Mouse (Mus musculus): ENCODE data around the gene Rhbdf1. TPM values are rescaled to one million over a fixed set of nuclear protein-coding genes. Genes with fewer than 3 reads are reported as not detected.
A peak's percentile ranks its signal among the peaks of the same experiment; 100 is the strongest.

Rhbdf1 gene
- total RNA-seq, 1 experiment from 2014 or later, result 3.6 TPM

DNA sequence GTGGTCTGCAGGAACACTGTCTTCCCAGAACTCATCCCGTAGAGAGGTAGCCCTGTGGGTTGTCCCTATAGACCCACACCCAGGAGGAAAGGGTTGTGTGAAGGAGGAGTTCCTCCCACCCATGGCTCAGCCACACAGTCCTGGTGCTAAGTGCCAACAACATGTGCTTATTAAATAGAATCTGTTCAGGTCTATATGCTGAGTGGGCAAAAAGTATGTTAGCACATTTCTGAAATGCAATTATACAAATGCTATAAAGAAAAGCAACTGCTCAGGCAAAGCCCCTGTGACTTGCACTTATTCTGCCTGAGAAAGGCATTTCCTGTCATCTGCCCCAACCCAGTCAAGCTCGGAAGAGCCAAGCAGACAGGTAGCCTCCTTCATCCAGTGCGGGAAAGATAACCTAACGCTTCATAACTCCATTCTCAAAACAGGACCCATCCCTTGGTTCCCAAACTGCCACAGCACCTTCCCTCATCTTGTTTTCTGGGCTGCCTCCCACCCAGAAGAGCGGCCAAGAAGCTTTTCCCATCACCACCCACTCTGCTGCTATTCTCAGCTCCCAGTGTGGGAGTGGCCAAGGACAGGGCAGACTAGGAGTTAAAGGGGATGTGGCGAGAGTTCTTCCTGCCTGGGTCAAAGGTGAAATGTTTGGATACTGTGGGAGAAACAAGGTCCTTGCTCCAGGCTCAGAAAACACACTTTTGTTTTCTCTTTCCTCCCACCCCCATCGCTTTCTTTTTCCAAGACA lies 21.3 kb upstream of the Rhbdf1 start:
- no peak for ATAC-seq (ENCODE audit: extremely low read depth, insufficient number of reproducible peaks, low FRiP score, poor library complexity, severe bottlenecking)

DNA sequence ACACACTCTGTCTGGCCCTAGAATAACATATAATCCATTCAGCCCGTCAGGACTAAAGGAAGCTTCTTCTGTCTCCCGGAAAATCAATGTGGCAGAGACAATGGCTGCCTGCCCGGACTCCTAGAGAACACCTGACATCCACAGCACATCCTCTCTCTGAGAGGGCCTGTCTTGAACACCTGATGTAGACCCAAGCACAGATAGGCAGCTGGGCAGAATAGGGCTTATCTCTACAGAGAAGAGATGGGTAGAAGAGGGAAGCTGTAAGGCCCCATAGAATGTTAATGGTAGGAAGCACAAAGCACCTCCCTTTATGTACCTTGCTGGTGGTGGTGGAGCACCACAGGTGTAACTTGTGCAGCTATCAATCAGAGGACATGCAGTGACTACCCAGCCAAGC lies 20.1 kb upstream of the Rhbdf1 start:
- no peak for ATAC-seq (ENCODE audit: extremely low read depth, insufficient number of reproducible peaks, low FRiP score, poor library complexity, severe bottlenecking)

DNA sequence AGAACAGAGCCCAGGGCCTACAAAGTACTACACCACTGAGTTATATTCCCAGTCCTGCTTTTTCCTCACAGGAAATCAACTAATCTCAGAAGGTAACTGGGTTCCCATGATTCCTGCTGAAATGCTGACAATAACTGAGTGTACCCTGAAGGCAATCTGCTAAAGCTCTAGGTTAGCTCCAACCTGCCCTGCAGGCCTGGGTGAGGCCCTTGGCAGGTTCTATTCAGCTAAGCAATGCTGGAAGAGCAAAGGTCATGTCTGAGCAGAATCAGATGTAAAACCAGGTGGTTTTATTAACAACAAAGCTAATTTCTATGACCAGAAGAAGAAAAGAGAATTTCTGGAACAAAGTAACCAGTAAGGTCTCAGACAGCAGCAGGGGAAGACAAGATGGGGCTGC lies 19.3 kb upstream of the Rhbdf1 start:
- no peak for ATAC-seq (ENCODE audit: extremely low read depth, insufficient number of reproducible peaks, low FRiP score, poor library complexity, severe bottlenecking)

DNA sequence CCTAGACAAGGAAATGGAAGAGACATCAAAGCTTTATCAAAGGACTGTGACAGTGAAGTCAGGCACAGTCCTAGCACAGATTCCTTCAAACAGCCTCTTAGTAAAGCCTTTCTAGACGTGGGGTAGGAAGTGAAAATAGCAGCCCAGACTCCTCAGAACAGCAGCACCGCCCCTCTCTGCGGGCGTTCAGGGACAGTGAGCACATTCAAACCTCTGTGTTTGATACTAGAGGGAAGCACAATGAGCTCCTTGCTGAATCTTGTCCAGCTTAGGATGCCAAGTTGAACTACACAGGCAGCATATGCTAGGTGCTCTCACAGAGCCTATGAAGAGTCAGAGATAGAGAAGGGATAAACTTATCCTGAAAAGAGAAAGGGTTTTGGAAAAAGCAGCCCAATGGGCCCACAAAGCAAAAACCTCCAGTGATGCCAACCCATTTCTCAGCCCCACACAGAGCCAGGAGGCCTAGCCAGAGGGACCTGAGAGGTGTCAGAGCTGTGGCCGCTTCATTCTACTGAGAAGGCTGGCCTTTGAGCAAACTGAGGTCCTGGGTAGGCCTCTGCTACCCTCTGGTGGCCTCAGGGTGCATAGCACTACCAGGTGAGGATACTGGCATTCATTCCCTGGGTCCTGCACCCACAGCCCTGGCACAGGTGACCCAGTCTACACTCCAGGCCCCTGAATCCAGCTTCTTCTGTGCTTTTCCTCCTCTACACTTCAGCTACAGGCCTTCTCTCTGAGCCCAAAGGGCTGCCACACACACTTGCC lies 16.2 kb upstream of the Rhbdf1 start:
- ATAC-seq (ENCODE audit: extremely low read depth, insufficient number of reproducible peaks, low FRiP score, poor library complexity, severe bottlenecking), result peak; percentile 90

DNA sequence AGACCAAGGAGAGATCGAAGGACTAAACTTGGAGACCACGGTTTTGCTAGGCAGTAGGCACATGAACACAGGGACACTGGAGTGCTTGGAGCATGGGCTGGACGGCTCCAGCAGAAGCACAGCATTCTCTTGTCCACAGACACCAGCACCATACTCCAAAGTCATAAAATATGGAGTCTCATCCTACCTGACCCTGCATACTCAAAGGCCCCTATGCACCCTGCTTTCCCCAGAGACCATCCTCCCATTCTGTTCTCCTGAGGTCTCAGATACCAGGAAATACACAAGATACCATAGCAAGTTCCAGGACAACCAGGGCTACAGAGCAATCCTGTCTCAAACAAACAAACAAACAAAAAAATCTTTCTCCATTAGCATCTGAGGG lies 15.3 kb upstream of the Rhbdf1 start:
- no peak for ATAC-seq (ENCODE audit: extremely low read depth, insufficient number of reproducible peaks, low FRiP score, poor library complexity, severe bottlenecking)

DNA sequence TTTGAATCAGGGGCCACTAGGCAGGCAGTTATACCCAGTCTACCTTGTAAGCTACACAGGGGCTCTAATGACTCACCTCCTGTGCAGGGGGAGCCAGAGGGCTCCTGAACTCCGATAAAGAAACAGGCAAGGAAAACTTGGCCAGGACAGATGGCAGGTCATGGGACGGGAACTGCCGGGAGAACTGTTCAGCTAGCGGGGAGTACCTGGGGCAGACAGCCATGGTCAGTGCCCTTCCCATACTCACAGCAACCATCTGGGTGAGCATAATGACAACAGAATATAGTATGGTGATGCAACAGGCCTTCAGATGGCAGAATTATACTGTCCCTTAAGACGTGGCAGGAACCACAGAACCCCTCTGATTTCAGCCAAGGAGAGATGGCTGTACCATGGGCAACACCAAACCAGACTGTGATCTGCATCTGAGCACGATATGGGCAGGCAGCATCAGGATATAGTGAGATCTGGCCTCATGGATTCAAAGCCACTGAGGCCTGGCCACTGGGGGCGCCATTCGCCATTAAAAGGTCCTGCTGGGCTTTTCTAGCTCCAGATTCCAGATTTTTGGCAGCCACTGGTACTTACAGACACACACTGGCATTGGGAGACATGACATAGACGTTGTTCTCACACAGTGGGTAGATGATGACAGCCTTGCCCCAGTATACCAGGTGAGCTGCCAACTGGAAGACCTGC lies 14.8 kb upstream of the Rhbdf1 start:
- ATAC-seq (ENCODE audit: extremely low read depth, insufficient number of reproducible peaks, low FRiP score, poor library complexity, severe bottlenecking), result no peak

DNA sequence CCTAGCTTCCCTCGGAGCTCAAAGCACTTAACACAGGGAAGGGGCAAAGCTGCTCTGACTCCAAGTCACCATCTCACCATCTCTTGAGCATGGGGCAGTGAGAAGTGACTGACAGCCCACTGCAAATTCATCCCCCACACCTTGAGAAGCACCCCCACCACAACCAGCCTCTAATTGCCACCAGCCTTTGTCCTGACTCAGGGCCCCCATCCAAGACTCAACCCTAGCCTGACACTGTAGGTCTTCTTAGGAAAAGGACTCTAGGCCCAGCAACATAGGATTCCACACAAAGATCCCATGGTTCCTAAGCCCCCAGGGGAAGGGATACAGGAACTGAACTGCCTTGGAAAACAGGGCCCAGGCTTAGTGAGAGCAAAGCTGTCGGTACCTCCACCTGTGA lies 14.0 kb upstream of the Rhbdf1 start:
- no peak for ATAC-seq (ENCODE audit: extremely low read depth, insufficient number of reproducible peaks, low FRiP score, poor library complexity, severe bottlenecking)

DNA sequence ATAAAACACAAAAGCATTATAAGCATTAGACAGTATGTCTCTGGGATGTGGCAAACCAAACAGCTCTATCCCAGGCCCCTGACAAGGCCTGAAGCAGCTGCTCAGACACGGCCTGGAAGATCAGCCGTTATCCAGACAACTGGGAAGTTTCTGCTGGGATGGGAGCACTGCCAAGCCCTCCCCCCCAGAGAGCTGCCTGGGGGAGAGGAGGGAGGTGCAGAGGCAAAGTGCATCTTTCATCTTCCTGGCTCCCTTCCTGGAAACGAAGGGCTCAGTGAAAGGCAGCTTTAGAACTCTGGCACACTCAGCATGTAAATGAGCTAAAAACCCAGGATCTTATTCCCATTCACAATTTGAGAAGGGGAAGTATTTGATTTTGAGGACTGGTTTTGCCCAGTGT lies 13.5 kb upstream of the Rhbdf1 start:
- no peak for ATAC-seq (ENCODE audit: extremely low read depth, insufficient number of reproducible peaks, low FRiP score, poor library complexity, severe bottlenecking)

DNA sequence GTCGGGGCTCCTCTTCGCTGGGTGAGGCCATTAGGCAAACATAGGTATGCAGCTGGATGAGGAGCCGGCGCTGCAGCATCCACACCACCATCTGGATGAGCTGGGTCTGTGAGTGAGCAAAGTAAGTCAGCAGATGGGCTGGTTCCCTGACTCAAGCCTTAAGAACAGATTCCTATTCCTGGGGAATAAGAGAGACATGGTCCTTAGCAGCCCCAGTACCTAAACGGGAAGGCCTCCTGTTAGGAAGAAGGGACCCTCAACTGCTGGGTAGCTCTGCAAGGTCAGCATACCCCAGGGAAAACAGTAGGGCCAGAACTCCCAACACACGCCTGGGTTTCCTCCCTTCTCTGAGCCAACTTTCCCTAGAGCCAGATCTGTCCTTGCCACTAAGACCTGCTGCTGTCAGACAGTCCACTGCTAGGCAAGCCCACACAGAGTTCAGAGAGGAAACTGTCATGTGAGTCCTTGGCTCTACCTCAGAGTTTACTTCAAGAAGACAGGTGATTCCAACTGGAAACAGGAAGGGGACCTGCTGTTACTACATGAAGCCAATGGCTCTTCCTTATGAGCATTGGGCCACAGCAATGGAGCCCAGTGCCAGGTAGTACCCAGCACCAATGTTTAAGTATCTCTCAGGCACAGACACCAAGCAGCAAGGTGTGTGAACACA lies 12.9 kb upstream of the Rhbdf1 start:
- no peak for ATAC-seq (ENCODE audit: extremely low read depth, insufficient number of reproducible peaks, low FRiP score, poor library complexity, severe bottlenecking)

DNA sequence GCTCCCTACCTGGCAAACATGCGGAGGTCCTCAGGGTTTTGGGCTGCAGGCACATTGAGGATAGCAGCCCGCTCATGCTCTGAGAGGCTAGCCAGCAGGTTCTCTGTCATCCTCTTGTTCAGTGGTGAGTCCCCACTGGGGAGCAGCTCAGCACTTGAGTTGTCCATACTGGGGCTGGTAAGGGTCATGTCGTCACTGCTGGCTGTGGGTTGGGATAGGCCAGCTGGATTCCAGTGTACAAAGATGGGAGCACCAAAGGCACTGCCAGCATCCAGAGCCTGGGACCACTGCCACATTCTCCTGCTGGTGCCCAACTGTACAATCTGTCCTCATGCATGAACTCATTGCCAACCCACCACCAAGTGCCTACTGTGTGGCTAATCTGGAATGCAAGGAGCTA lies 11.8 kb upstream of the Rhbdf1 start:
- ATAC-seq (ENCODE audit: extremely low read depth, insufficient number of reproducible peaks, low FRiP score, poor library complexity, severe bottlenecking), result no peak

DNA sequence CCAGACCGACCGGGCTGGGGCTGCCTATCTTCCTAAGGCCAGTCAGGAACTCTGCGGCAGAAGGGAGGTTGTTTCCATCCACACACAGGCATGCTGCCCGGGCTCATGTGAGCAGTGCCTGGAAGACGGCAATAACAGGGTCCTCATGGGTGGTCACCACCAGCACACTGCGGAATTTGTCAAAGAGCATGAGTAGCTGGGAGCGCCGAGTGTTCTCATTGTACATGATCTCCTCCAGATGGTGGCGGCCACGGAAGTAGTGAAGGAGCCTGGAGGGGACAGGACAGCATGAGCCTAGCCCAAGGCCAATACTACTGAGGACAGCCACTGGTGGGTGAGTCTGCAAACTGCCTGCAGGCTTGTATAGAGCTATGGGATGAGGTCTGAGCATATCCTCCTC lies 10.7 kb upstream of the Rhbdf1 start:
- ATAC-seq (ENCODE audit: extremely low read depth, insufficient number of reproducible peaks, low FRiP score, poor library complexity, severe bottlenecking), result no peak

DNA sequence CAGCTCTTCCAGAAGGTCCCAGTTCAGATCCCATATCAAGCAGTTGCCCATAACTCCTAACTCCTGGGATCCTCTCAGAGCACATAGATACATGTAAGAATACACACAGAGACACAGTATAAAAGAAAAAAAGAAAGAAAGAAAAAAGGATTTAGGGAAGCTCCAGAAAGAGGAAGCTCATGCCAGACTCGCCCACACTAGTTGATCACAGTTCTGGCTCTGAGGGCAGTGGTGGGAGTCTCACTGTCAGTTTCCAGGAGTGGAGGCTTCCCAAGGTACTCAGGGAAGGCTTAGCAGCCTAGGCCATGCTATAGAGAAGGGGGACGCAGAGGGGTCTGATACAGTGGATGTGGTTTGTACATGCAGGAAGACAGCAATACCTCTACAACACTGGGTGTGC lies 9.0 kb upstream of the Rhbdf1 start:
- no peak for ATAC-seq (ENCODE audit: extremely low read depth, insufficient number of reproducible peaks, low FRiP score, poor library complexity, severe bottlenecking)

DNA sequence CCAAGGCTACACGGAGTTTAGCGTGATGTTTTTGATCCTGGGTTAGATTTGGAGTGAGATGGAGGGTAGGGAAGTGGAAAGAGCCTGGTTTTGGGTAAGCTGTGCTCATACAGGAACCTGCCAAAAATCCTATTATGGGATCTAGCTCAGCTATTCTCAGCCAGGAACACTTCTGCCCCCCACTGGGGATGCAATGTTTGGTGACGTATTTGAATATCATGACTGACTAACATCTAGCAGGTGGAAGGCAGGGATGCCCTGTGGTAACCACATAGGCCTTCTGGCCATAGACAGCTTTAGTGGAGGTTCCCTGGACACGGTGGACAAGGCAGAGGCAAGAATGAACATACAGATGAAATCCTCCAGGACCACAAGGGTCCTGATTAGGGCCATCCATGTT lies 8.1 kb upstream of the Rhbdf1 start:
- ATAC-seq (ENCODE audit: extremely low read depth, insufficient number of reproducible peaks, low FRiP score, poor library complexity, severe bottlenecking), result no peak

DNA sequence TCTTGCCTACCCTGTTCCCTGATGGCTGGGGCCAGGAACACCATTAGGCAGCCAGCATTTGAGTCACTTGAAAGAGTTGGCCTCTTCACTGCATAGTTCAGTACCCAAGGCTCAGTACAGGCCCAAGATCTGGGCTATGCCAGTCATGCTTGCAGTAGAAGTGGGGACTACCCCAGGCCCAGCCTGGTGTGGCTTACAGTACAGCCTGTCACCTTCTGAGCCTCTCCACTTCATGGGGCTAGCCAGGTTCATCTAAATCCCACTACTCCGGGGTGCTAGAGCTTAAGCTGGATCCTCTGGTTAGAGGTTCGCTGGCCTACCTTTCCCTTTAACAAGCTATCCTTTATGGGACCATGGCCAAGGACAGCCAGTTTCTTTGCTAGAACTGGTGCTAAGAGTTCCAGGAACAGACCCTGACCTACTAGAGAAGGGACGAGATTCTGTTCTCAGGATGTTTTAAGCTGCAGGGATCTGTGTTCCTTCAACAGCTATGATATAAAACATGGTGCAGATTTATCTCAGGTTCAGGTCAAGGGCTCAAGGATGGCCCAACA lies 6.3 kb upstream of the Rhbdf1 start:
- ATAC-seq (ENCODE audit: extremely low read depth, insufficient number of reproducible peaks, low FRiP score, poor library complexity, severe bottlenecking), result no peak

DNA sequence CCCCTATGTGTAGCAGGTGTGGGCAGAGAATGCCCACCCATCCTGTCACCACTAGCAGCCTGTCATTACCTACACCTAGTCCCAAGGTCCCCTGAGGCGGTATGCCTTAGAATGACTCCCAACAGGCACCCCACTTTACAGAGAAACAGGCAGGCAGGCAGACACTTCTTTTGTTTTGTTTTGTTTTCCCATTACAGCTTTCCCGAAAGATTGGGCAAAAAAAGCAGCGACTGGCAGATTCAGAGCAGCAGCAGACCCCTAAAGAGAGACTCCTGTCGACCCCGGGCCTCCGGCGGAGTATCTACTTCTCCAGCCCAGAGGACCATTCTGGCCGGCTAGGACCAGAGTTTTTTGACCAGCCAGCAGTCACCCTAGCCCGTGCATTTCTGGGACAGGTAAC lies 5.5 kb upstream of the Rhbdf1 start:
- ATAC-seq (ENCODE audit: extremely low read depth, insufficient number of reproducible peaks, low FRiP score, poor library complexity, severe bottlenecking), result no peak

DNA sequence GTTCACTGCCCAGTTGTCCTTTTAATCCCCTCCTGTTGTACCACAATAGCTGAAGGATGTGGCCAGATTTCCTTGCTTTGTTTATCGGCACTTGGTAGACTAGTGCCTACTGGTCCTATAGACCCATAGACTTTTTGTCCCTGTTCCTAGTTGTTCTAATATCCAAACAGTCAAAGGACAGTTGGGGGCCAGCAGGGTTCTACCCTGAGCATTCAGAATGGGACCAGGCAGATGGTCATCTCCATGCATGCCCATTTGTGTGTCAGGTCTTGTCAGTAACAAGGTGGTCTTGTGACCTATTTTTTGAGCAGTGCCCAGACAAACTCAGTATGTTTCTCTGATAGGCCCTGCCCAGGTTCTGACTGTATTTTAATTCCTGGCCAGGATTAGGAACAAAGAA lies 4.9 kb upstream of the Rhbdf1 start:
- no peak for ATAC-seq (ENCODE audit: extremely low read depth, insufficient number of reproducible peaks, low FRiP score, poor library complexity, severe bottlenecking)

DNA sequence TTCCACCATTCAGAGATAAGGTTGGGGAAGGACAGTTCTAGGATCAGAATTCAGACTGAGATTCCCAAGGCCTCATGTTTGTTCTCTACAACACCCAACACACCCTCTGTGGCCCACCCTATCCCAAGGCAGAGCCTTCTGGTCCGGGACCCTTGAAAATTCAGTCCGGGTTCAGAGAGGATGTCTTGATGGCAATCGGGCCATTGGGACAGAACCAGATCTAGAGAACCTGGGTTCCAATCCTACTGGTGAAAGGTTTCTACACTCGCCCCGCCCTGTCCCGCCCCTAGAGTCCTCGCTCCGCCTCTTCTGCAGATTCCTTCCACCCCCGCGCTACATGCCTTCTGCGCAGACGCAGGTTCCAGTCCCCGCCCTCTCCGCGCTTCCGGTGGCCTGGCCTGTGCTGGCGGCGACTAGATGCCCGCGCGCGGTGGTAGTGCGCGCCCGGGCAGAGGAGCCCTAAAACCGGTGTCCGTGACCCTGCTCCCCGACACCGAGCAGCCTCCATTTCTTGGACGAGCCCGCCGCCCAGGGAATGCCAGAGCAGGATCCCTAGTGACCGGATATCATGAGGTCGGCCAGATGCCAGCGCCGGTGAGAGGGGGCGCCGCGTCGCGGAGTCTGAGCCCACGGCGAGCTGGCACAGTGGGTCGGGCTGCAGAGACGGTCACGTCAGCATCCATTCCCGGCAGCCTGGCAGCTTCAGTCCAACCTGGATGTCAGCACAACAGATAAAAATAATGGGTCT lies 4.2 kb upstream of the Rhbdf1 start, which contains the start of gene Mpg:
Gene Mpg (plus strand): TSS at position 382 of the 748 bp plus-strand sequence.
- peak; percentile 74 for ATAC-seq (ENCODE audit: extremely low read depth, insufficient number of reproducible peaks, low FRiP score, poor library complexity, severe bottlenecking)

DNA sequence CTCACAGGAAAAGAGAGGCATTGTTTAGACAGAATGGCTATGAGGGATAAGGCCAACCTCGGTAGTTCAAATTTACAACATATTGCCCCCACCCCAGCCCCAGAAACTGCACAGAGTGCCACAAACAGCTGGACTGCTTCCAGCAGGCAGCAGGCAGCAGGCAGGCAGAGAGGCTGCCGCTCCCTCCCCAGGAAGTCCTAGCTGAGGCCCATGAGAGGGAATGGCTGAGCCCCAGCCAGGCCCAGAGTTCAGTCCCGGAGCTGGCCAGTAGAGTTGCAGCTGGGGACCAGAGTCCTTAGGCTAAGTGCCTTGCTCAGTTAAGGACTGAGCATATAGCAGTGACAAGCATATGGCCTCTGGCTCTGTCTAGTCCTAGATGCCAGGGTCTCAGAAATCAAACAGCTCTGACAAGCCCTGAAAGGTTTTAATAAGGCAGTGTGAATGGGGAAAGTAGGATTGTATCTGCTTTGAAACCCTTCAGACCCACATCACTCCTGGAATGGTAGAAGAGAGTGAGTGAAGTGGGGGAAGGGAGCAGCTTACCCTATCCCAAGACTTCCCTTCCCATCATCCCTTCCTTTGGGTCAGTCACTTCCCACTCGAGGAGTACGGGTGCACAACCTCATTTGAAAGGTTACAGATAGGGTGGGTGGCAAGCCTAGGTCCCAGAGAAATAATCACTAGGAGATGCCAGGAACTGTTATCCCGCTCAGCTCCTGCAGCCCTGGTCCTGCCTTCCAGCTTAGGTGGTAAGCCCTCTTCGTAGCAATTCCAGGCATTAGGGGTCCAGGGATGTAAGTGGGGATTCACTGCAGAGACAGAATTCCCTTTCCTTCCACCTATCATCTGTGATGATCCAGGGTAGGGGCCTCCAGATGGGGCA lies 3.4 kb upstream of the Rhbdf1 start:
- no peak for ATAC-seq (ENCODE audit: extremely low read depth, insufficient number of reproducible peaks, low FRiP score, poor library complexity, severe bottlenecking)

Data from neutrophil, adult 5-6 weeks (primary cell).